Mouse (Mus musculus) ES-E14 (cell line): ENCODE measurements around the gene Cenpu.

Source experiments
- CHD2 ChIP-seq: IDR thresholded peaks from 2 replicates; pipeline ENCODE4 v1.6.1; 2014; ENCODE audit warnings: mild to moderate bottlenecking, low read depth, low read length, inconsistent platforms
- HCFC1 ChIP-seq: IDR thresholded peaks from 2 replicates; pipeline ENCODE4 v1.6.1; 2012; ENCODE audit warnings: low read length, inconsistent platforms, borderline replicate concordance; ENCODE audit not compliant: insufficient read depth
- MAFK ChIP-seq: IDR thresholded peaks from 2 replicates; pipeline ENCODE4 v1.6.1; 2014; ENCODE audit warnings: mild to moderate bottlenecking, low read depth, low read length, inconsistent platforms; ENCODE audit not compliant: insufficient read depth
- ZC3H11A ChIP-seq: IDR thresholded peaks from 2 replicates; pipeline ENCODE4 v1.6.1; 2012; ENCODE audit warnings: low read depth, mild to moderate bottlenecking, inconsistent platforms, low read length, borderline replicate concordance
- ZNF384 ChIP-seq: IDR thresholded peaks from 2 replicates; pipeline ENCODE4 v1.6.1; 2012; ENCODE audit warnings: low read depth, low read length, inconsistent platforms

GRCm38 (mm10) chr8:46520667-46521066 lies 31.2 kb upstream of the Cenpu start:
- TF ChIP-seq ZNF384 (no peak), ZC3H11A (no peak), HCFC1 (no peak), MAFK (no peak), CHD2 (no peak)
